Mouse (Mus musculus): ENCODE measurements around the gene P4hb. TPM values are rescaled to one million over a fixed set of nuclear protein-coding genes. Genes with fewer than 3 reads are reported as not detected.

P4hb gene
- total and polyA plus RNA-seq, 3 experiments = 563 to 1,152 (median 625) TPM

DNA sequence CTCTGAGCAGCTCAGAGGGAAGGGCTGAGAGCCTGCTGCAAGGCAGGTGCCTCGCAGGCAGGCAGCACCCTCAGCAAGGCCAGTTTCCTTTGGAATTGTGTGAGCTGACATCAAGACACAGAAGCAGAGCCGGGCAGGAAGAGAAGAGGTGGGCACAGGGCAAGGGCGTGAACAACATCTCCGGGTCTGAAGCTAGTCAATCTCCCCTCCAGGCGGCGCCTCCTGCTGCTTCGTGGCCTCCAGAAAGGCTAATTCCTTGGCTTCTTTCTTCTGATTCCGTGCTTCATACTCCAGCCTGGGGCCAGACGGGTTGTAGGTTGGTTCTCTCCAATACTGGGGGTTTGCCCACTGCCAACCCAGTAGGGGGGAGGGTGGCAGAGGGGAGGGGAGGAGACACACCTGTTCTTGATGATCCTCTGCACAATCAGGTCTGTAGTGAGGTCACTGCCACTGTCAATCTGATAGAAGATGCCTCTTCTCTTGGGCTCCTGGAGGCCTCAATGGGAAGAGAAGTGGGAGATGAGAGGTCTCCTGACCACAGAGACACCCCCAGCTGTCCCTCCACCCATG is 37.5 kb upstream of the P4hb start:
- no peak for DNase-seq (ENCODE audit: low read depth, low spot score)
- Histone ChIP-seq H3K79me2 (ENCODE audit: control insufficient read depth, insufficient read depth, low read length, poor library complexity) (peaks cover 5% of the 10 kb centered on the region; the same call in 1 of the 2 replicates), H3K4me3 (ENCODE audit: control insufficient read depth in 1 of 2, insufficient read depth in 1 of 2, low read depth in 2 of 2, low read length in 2 of 2) (no peak overlapping the region), H3K9me3 (replicated peaks; ENCODE audit: insufficient read depth, low read length) (no peaks in the 10 kb centered on the region), H3K27me3 (ENCODE audit: control insufficient read depth in 1 of 2, insufficient read depth in 2 of 2, low read length in 2 of 2) (no peaks in the 10 kb centered on the region), H3K27ac (ENCODE audit: control insufficient read depth, low read depth, low read length) (no peak overlapping the region), H3K9ac (ENCODE audit: control insufficient read depth, low read depth, low read length, poor library complexity, severe bottlenecking) (no peak overlapping the region), H3K36me3 (ENCODE audit: control insufficient read depth in 1 of 2, insufficient read depth in 2 of 2, low read length in 2 of 2) (peaks cover 0 to 1% of the 10 kb centered on the region in 2 experiments; a peak in 2 of 4 replicates), H3K4me1 (ENCODE audit: control insufficient read depth in 1 of 2, insufficient read depth in 2 of 2, low read length in 2 of 2) (no peaks in the 10 kb centered on the region)
- TF ChIP-seq ZMIZ1 (IDR thresholded peaks at IDR 0.05; ENCODE audit: low read depth, low read length) = no peak
- TF ChIP-seq POLR2AphosphoS2 (IDR thresholded peaks at IDR 0.05; ENCODE audit: low read length) = no peak; the same call in 1 of the 2 replicates
- TF ChIP-seq TAL1 (IDR thresholded peaks at IDR 0.05; ENCODE audit: low read length) = no peak
- no peak for TF ChIP-seq CHD2 (IDR thresholded peaks at IDR 0.05; ENCODE audit: low read length)

DNA sequence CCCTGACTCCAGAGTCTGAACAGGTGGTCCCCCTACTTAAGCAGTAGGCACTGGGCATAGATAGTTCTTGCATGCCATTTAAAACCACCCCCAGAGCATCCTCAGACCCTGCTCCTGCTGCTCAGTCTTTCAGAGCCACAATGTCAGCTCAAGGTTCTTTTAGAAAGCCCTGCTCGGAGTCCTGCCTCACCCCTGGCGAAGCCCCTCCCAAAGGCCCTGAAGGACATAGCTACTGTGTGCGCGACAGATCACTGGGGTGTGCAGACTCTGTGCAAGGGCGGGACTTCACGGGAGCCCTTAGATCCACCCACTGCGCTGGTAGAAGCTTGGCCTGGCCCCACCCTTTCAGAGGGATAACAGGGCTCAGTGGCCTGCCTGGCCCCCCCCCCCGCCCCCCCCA is 36.2 kb upstream of the P4hb start:
- Histone ChIP-seq H3K27ac (ENCODE audit: control insufficient read depth, low read depth, low read length) (no peak overlapping the region), H3K9ac (ENCODE audit: control insufficient read depth, low read depth, low read length, poor library complexity, severe bottlenecking) (no peak overlapping the region), H3K9me3 (replicated peaks; ENCODE audit: insufficient read depth, low read length) (no peaks in the 10 kb centered on the region), H3K79me2 (ENCODE audit: control insufficient read depth, insufficient read depth, low read length, poor library complexity) (no peaks in the 10 kb centered on the region), H3K36me3 (ENCODE audit: control insufficient read depth in 1 of 2, insufficient read depth in 2 of 2, low read length in 2 of 2) (peaks cover 0 to 1% of the 10 kb centered on the region in 2 experiments; a peak in 2 of 4 replicates), H3K4me1 (ENCODE audit: control insufficient read depth in 1 of 2, insufficient read depth in 2 of 2, low read length in 2 of 2) (no peaks in the 10 kb centered on the region), H3K27me3 (ENCODE audit: control insufficient read depth in 1 of 2, insufficient read depth in 2 of 2, low read length in 2 of 2) (no peaks in the 10 kb centered on the region), H3K4me3 (ENCODE audit: control insufficient read depth in 1 of 2, insufficient read depth in 1 of 2, low read depth in 2 of 2, low read length in 2 of 2) (no peak overlapping the region)
- TF ChIP-seq EP300 (IDR thresholded peaks at IDR 0.05; ENCODE audit: low read depth in 1 of 2, low read length in 2 of 2) = no peak
- no peak for TF ChIP-seq USF1 (IDR thresholded peaks at IDR 0.05; ENCODE audit: low read depth, low read length)
- TF ChIP-seq CTCF (IDR thresholded peaks at IDR 0.05 in 2 of 3, conservative IDR thresholded peaks at IDR 0.05 in 1 of 3; ENCODE audit: control insufficient read depth in 1 of 3, insufficient read depth in 1 of 3, low read depth in 2 of 3, low read length in 3 of 3, poor library complexity in 1 of 3, severe bottlenecking in 1 of 3) = no peak
- TF ChIP-seq UBTF (IDR thresholded peaks at IDR 0.05; ENCODE audit: borderline replicate concordance, insufficient read depth, low read depth, low read length) = no peak
- TF ChIP-seq MEF2A (IDR thresholded peaks at IDR 0.05; ENCODE audit: extremely low read depth, insufficient replicate concordance, low read depth, low read length, poor library complexity, severe bottlenecking) = no peak
- no peak for TF ChIP-seq HCFC1 (IDR thresholded peaks at IDR 0.05; ENCODE audit: low read depth, low read length)
- no peak for TF ChIP-seq GATA1 (IDR thresholded peaks at IDR 0.05; ENCODE audit: low read depth, low read length)
- TF ChIP-seq ELF1 (IDR thresholded peaks at IDR 0.05; ENCODE audit: low read depth, low read length) = no peak
- TF ChIP-seq POLR2AphosphoS5 (IDR thresholded peaks at IDR 0.05; ENCODE audit: borderline replicate concordance, low read depth, low read length) = no peak
- no peak for TF ChIP-seq KAT2A (conservative IDR thresholded peaks at IDR 0.05; ENCODE audit: low read depth, low read length)
- TF ChIP-seq NELFE (IDR thresholded peaks at IDR 0.05; ENCODE audit: low read depth, low read length) = no peak
- TF ChIP-seq SMC3 (IDR thresholded peaks at IDR 0.05; ENCODE audit: low read depth, low read length) = no peak; the same call in 1 of the 2 replicates
- TF ChIP-seq CHD1 (IDR thresholded peaks at IDR 0.05; ENCODE audit: low read depth, low read length) = no peak
- TF ChIP-seq GABPA (IDR thresholded peaks at IDR 0.05; ENCODE audit: low read depth, low read length) = no peak
- no peak for TF ChIP-seq NRF1 (IDR thresholded peaks at IDR 0.05; ENCODE audit: insufficient read depth, low read depth, low read length, poor library complexity, severe bottlenecking)
- TF ChIP-seq ZC3H11A (IDR thresholded peaks at IDR 0.05; ENCODE audit: low read depth, low read length) = no peak
- DNase-seq (ENCODE audit: low read depth, low spot score) = no peak
